In the genomic region with DNA sequence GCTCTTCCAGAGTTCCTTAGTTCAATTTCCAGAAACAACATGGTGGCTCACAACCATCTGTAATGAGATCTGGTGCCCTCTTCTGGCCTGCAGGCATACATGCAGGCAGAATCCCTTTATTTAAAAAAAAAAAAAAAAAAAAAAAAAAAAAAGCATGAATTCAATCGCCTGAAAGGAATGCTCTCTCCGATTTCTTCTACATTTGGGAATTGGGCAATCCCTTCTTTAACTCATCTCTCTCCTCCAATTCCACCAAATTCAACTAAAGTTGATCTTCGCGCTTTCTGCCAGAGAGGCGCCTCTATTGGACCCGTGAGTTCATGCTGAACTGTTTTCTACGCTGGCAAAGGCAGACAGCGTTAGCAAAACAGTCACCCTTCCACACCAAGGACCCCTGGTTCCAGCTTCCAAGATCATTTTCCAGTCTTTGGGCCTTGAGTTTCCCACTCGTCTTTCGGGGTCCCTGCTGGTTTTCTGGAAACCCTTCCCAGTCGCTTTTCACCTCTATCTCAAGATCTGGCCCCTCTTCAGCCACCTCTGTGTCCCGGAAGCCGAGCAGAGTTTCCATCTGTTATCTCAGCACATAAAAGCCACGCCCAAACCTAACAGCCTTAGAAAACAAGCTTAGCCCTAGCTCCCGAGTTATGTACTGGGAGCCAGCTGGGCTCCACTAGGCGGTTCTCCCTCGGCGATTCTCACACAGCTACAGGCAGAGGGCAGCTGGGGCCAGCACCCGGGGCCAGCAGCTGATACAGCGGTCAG, we compare ENCODE assay signal across 8 mouse cellular contexts. TPM values are rescaled to one million over a fixed set of nuclear protein-coding genes. Genes with fewer than 3 reads are reported as not detected.
DNase-seq lines count a peak whose midpoint lies in the region; ATAC-seq and TF ChIP-seq lines count a peak whose summit lies in the region.

No protein-coding gene starts in this region.

- no peaks in the 10 kb centered on the region for H3K36me3 ChIP-seq in ES-E14 (ENCODE audit: control insufficient read depth, insufficient read depth, low read length, poor library complexity, severe bottlenecking)
- peaks cover 6% of the 10 kb centered on the region; the same call in 1 of the 2 replicates for H3K36me3 ChIP-seq in hindbrain, embryonic 16.5 days (ENCODE audit: control insufficient read depth, insufficient read depth, low read length)
- peaks cover 15% of the 10 kb centered on the region for H3K36me3 ChIP-seq in liver, embryonic 13.5 days

- peaks cover 0 to 4% of the 10 kb centered on the region in 2 experiments; a peak in 1 of 4 replicates for H3K4me1 ChIP-seq in ES-E14 (ENCODE audit: control insufficient read depth in 2 of 2, insufficient read depth in 2 of 2, low read length in 2 of 2, poor library complexity in 1 of 2)
- H3K4me1 ChIP-seq in bone marrow, adult 2 months (ENCODE audit: control insufficient read depth, insufficient read depth, low read length): no peaks in the 10 kb centered on the region; the same call in 1 of the 2 replicates
- H3K4me1 ChIP-seq in hindbrain, embryonic 16.5 days (ENCODE audit: control insufficient read depth, insufficient read depth, low read depth, low read length): peaks cover 2% of the 10 kb centered on the region
- peaks cover 35% of the 10 kb centered on the region for H3K4me1 ChIP-seq in liver, embryonic 13.5 days (replicated peaks)

- peak overlapping the region; percentile 23 to 53 for H3K4me3 ChIP-seq in ES-E14 (ENCODE audit: insufficient read depth in 1 of 2, low read depth in 1 of 2, low read length in 2 of 2, poor library complexity in 1 of 2, severe bottlenecking in 1 of 2)
- peak overlapping the region; percentile 62 for H3K4me3 ChIP-seq in bone marrow, adult 2 months (replicated peaks; ENCODE audit: control insufficient read depth, low read depth, low read length)
- peak overlapping the region; percentile 34 for H3K4me3 ChIP-seq in hindbrain, embryonic 16.5 days (ENCODE audit: low read length)
- peak overlapping the region; percentile 56 for H3K4me3 ChIP-seq in liver, embryonic 13.5 days (replicated peaks)

- H3K9ac ChIP-seq in ES-E14 (ENCODE audit: insufficient read depth, low read depth, low read length, poor library complexity, severe bottlenecking): no peak overlapping the region; the same call in 1 of the 2 replicates
- peak overlapping the region; percentile 55 for H3K9ac ChIP-seq in hindbrain, embryonic 16.5 days (ENCODE audit: low read depth, low read length)
- H3K9ac ChIP-seq in liver, embryonic 13.5 days: peak overlapping the region; percentile 72

- TF ChIP-seq POLR2A in bone marrow, adult 2 months (IDR thresholded peaks at IDR 0.05; ENCODE audit: borderline replicate concordance, control insufficient read depth, low read depth, low read length): 0 out of 2 replicates have a peak, but pooled peaks have one; percentile 38

- in situ Hi-C loops in ES-E14 (cut with MboI; ENCODE audit: low sequenced_read_pairs in 2 of 2, unreplicated experiment in 2 of 2): no loop called here

- 7% methylated on average over 20 of the region's 20 CpGs for WGBS in bone marrow, adult 2 months
- WGBS in hindbrain, embryonic 16.5 days: 13% methylated on average over 20 of the region's 20 CpGs
- 3% methylated on average over 20 of the region's 20 CpGs for WGBS in liver, embryonic 13.5 days (ENCODE audit: insufficient replicate concordance)

- H3K9me3 ChIP-seq in ES-E14 (ENCODE audit: control insufficient read depth, insufficient read depth, low read depth, low read length): no peaks in the 10 kb centered on the region
- H3K9me3 ChIP-seq in hindbrain, embryonic 16.5 days (ENCODE audit: control insufficient read depth, low read length): no peaks in the 10 kb centered on the region
- H3K9me3 ChIP-seq in liver, embryonic 13.5 days (replicated peaks): no peaks in the 10 kb centered on the region

- H3K4me2 ChIP-seq in hindbrain, embryonic 16.5 days (ENCODE audit: low read length): peak overlapping the region; percentile 64
- H3K4me2 ChIP-seq in liver, embryonic 13.5 days: peak overlapping the region; percentile 75

- no peak for TF ChIP-seq CTCF in bone marrow, adult 2 months (IDR thresholded peaks at IDR 0.05; ENCODE audit: control insufficient read depth, insufficient read depth, low read length)

- ATAC-seq in hindbrain, embryonic 16.5 days: peak; percentile 72
- ATAC-seq in liver, embryonic 13.5 days (ENCODE audit: low read depth): peak; percentile 89

- DNase-seq in ES-E14 (ENCODE audit: low read depth, low spot score): no peak
- DNase-seq in gastrocnemius, adult 8-10 months (ENCODE audit: low spot score in 2 of 2): peak; percentile 43 to 68
- DNase-seq in liver, embryonic 13.5 days: peak; percentile 70
- peak; percentile 89 for DNase-seq in naive thymus-derived CD4-positive, alpha-beta T cell, adult 2 months (ENCODE audit: low read depth)
- DNase-seq in yolk sac, embryonic 10.5 days (ENCODE audit: low spot score): peak; percentile 76
- no peak for DNase-seq in left cerebral cortex, adult 18-20 months (ENCODE audit: low spot score in 2 of 2)

- H3K27me3 ChIP-seq in hindbrain, embryonic 16.5 days (replicated peaks; ENCODE audit: control insufficient read depth, insufficient read depth, low read length): no peaks in the 10 kb centered on the region
- H3K27me3 ChIP-seq in liver, embryonic 13.5 days: no peaks in the 10 kb centered on the region

- no peak overlapping the region for H3K27ac ChIP-seq in ES-E14 (ENCODE audit: insufficient read depth, low read depth, low read length, poor library complexity, severe bottlenecking)
- H3K27ac ChIP-seq in bone marrow, adult 2 months (ENCODE audit: control insufficient read depth, insufficient read depth, low read depth, low read length, poor library complexity): peak overlapping the region; percentile 83
- peak overlapping the region; percentile 30; the same call in 1 of the 2 replicates for H3K27ac ChIP-seq in hindbrain, embryonic 16.5 days (ENCODE audit: low read depth, low read length)
- H3K27ac ChIP-seq in liver, embryonic 13.5 days: peak overlapping the region; percentile 93

TF ChIP-seq in ES-E14, 5 proteins besides CTCF, POLR2A, EP300 and RAD21:
- TF ChIP-seq MAFK (IDR thresholded peaks at IDR 0.05; ENCODE audit: insufficient read depth, low read depth, low read length): peak; percentile 34; the same call in 1 of the 2 replicates
- TF ChIP-seq ZNF384 (IDR thresholded peaks at IDR 0.05; ENCODE audit: low read depth, low read length): peak; percentile 99
- TF ChIP-seq CHD2 (IDR thresholded peaks at IDR 0.05; ENCODE audit: low read depth, low read length): no peak

RNA-seq across cellular contexts. Expression of gene Ostc, which starts 18.2 kb away (rescaled TPM):
- 319 and 342 TPM in 2 replicates for total RNA-seq in ES-E14 (2012; rRNA removed)
- polyA plus RNA-seq in bone marrow, adult 2 months (2011; ENCODE audit: insufficient read depth, insufficient read length, low replicate concordance, missing spikeins): 41.1 and 75.0 TPM in 2 replicates
- 10 to 100 TPM; 20.6 to 25.0 (median 23.4) TPM for total RNA-seq in gastrocnemius, adult 8-10 months (2022)
- polyA plus RNA-seq in hindbrain, embryonic 16.5 days (2015; fragmentation: Nextera tagmentation; extraction: Ambion mirVana): 202 and 205 TPM in 2 replicates
- 226 and 234 TPM in 2 replicates for polyA plus RNA-seq in liver, embryonic 13.5 days (2015; fragmentation: Nextera tagmentation; extraction: Ambion mirVana)
- total RNA-seq in left cerebral cortex, adult 18-20 months (2021): 10 to 100 TPM; 57.4 to 61.3 TPM

RNA-seq across cellular contexts. Expression of gene Rpl34, which starts 39.2 kb away (rescaled TPM):
- total RNA-seq in ES-E14 (2012; rRNA removed): 825 and 990 TPM in 2 replicates
- 611 and 941 TPM in 2 replicates for polyA plus RNA-seq in bone marrow, adult 2 months (2011; ENCODE audit: insufficient read depth, insufficient read length, low replicate concordance, missing spikeins)
- total RNA-seq in gastrocnemius, adult 8-10 months (2022): 100 to 1,000 TPM; 314 to 367 (median 338) TPM
- 445 and 448 TPM in 2 replicates for polyA plus RNA-seq in hindbrain, embryonic 16.5 days (2015; fragmentation: Nextera tagmentation; extraction: Ambion mirVana)
- polyA plus RNA-seq in liver, embryonic 13.5 days (2015; fragmentation: Nextera tagmentation; extraction: Ambion mirVana): 670 and 773 TPM in 2 replicates
- 100 to 1,000 TPM; 343 to 349 TPM for total RNA-seq in left cerebral cortex, adult 18-20 months (2021)

Comparison
In these comparisons a context has a peak if more than half of its experiments do, and no peak if none do; other contexts are left out.
1. DNase-seq: peak in gastrocnemius, adult 8-10 months (2 of 2), liver, embryonic 13.5 days (single experiment), naive thymus-derived CD4-positive, alpha-beta T cell, adult 2 months (single experiment) and yolk sac, embryonic 10.5 days (single experiment); none in ES-E14 (single experiment) and left cerebral cortex, adult 18-20 months (0 of 2).
2. Peak in every context shown above with its lines, with median percentiles within 50 percentile points of each other: H3K4me3 ChIP-seq.